Mouse (Mus musculus) C2C12 (cell line): ENCODE data around the gene Mrpl4.

ENCODE experiments used
- CTCF ChIP-seq: IDR thresholded peaks from one replicate; pipeline ENCODE4 v1.5.1; 2011; ENCODE audit not compliant: control insufficient read depth, insufficient read depth, insufficient read length
- FOSL1 ChIP-seq: IDR thresholded peaks from one replicate; pipeline ENCODE4 v1.8.0; 2011; ENCODE audit warnings: mild to moderate bottlenecking, low read length; ENCODE audit not compliant: poor library complexity, insufficient read depth, severe bottlenecking
- MYOG ChIP-seq: IDR thresholded peaks from one replicate; pipeline ENCODE4 v1.6.1; 2011; ENCODE audit not compliant: control insufficient read depth, insufficient read length; ENCODE audit errors: extremely low read depth
- USF1 ChIP-seq: IDR thresholded peaks from one replicate; pipeline ENCODE4 v1.6.1; 2011; ENCODE audit warnings: low read depth, mild to moderate bottlenecking, control low read depth, moderate library complexity

DNA sequence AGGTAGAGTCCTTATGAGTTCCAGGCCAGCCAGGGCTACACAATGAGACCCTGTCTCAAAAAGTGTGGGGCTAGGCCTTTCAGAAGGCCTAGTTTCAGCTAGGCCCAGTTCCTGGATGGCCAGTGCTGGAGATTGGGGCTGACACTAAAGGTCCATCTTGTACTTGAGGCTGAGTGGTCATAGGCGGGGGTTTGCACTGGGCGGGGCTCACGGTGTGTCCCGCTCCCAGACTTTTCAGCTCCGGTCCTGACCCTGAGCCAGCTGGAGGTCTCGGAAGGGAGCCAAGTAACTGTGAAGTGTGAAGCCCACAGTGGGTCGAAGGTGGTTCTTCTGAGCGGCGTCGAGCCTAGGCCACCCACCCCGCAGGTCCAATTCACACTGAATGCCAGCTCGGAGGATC, 24.3 kb downstream of the Mrpl4 start:
- no peak for TF ChIP-seq MYOG
- no peak for TF ChIP-seq CTCF
- TF ChIP-seq USF1, result no peak
- no peak for TF ChIP-seq FOSL1
